Comparison of ENCODE assay signal across 17 mouse cellular contexts in genomic region chr12:100492676-100493075, GRCm38 (mm10). TPM values are rescaled to one million over a fixed set of nuclear protein-coding genes. Genes with fewer than 3 reads are reported as not detected.
DNase-seq lines count a peak whose midpoint lies in the region; ATAC-seq and TF ChIP-seq lines count a peak whose summit lies in the region.
"Had no signal": no experiment of that assay in that cellular context is flagged by ENCODE, and none has a peak within 500 bp of the region (broad histone marks: within the 10 kb centered on the region; RNA-seq: fewer than 3 reads in every experiment).

No protein-coding gene starts in this region.

- no peak for TF ChIP-seq CTCF in gastrocnemius, adult 2 months (IDR thresholded peaks at IDR 0.05)
- no peak for TF ChIP-seq CTCF in cortical plate, adult 2 months (IDR thresholded peaks at IDR 0.05; ENCODE audit: extremely low read depth, insufficient read depth, low read length)

- intact Hi-C loops in gastrocnemius, adult 2 months (cut with DNase I), result no loop called here

- no peak overlapping the region for H3K9ac ChIP-seq in midbrain, embryonic 13.5 days (replicated peaks)
- H3K9ac ChIP-seq: forebrain, embryonic 13.5 days; forebrain, postnatal 0 days; heart, embryonic 13.5 days; hindbrain, embryonic 12.5 days had no signal

- H3K4me2 ChIP-seq in midbrain, embryonic 13.5 days (replicated peaks), result no peak overlapping the region
- H3K4me2 ChIP-seq: forebrain, embryonic 13.5 days; heart, embryonic 13.5 days; hindbrain, embryonic 12.5 days had no signal

- peak; percentile 57; the same call in 1 of the 2 replicates for ATAC-seq in monocyte, adult 5-6 weeks (replicated peaks; ENCODE audit: insufficient number of reproducible peaks, low FRiP score, low TSS enrichment, poor library complexity, severe bottlenecking)
- ATAC-seq in midbrain, embryonic 13.5 days, result no peak
- ATAC-seq: forebrain, embryonic 13.5 days; forebrain, postnatal 0 days had no signal

- H3K27ac ChIP-seq in gastrocnemius, adult 2 months, result no peak overlapping the region
- H3K27ac ChIP-seq in cortical plate, adult 2 months (ENCODE audit: insufficient read depth, low read length), result peak overlapping the region; percentile 77
- H3K27ac ChIP-seq in midbrain, embryonic 13.5 days, result no peak overlapping the region
- H3K27ac ChIP-seq: embryonic facial prominence, embryonic 10.5 days; forebrain, embryonic 13.5 days; heart, embryonic 13.5 days; hindbrain, embryonic 12.5 days had no signal

- H3K4me1 ChIP-seq in cortical plate, adult 2 months (ENCODE audit: control insufficient read depth, insufficient read depth, low read length), result peaks cover 14% of the 10 kb centered on the region
- peaks cover 9% of the 10 kb centered on the region for H3K4me1 ChIP-seq in midbrain, embryonic 13.5 days (replicated peaks)
- H3K4me1 ChIP-seq: forebrain, embryonic 13.5 days; heart, embryonic 13.5 days had no signal

- no peaks in the 10 kb centered on the region for H3K27me3 ChIP-seq in midbrain, embryonic 13.5 days
- H3K27me3 ChIP-seq: CH12.LX; forebrain, embryonic 13.5 days; heart, embryonic 13.5 days; hindbrain, embryonic 12.5 days had no signal

- DNase-seq in gastrocnemius, adult 2 months, result peak; percentile 10
- no peak for DNase-seq in gastrocnemius, adult 18-20 months (ENCODE audit: low spot score)
- peak; percentile 50 for DNase-seq in 416B (ENCODE audit: low read depth)
- DNase-seq in retina, embryonic 14.5 days (ENCODE audit: low spot score), result no peak
- DNase-seq: adrenal gland, postnatal 10 days; cerebellum, adult 11 months; forebrain, postnatal 0 days; gastrocnemius, postnatal 14 days; heart, postnatal 36 days had no signal

- TF ChIP-seq POLR2A in cortical plate, adult 2 months (IDR thresholded peaks at IDR 0.05; ENCODE audit: extremely low read depth, insufficient read depth, low read length), result no peak

- H3K4me3 ChIP-seq in gastrocnemius, adult 2 months, result no peak overlapping the region
- no peak overlapping the region for H3K4me3 ChIP-seq in cortical plate, adult 2 months (ENCODE audit: insufficient read depth, low read length)
- no peak overlapping the region for H3K4me3 ChIP-seq in midbrain, embryonic 13.5 days (replicated peaks)
- H3K4me3 ChIP-seq: embryonic facial prominence, embryonic 10.5 days; forebrain, embryonic 13.5 days; heart, embryonic 13.5 days; hindbrain, embryonic 12.5 days had no signal

- no peaks in the 10 kb centered on the region for H3K9me3 ChIP-seq in midbrain, embryonic 13.5 days
- H3K9me3 ChIP-seq: embryonic facial prominence, embryonic 10.5 days; forebrain, embryonic 13.5 days; heart, embryonic 13.5 days; hindbrain, embryonic 12.5 days had no signal

- 89% methylated on average over 3 of the region's 3 CpGs for WGBS in midbrain, embryonic 13.5 days

- peaks cover 76% of the 10 kb centered on the region for H3K36me3 ChIP-seq in midbrain, embryonic 13.5 days

RNA-seq across cellular contexts. Expression of gene Ttc7b, which starts 27.9 kb away (rescaled TPM):
- total RNA-seq in gastrocnemius, adult 2 months (2021), result 100 to 1,000 TPM; 147 to 160 TPM
- total RNA-seq in gastrocnemius, adult 18-20 months (2021), result 100 to 1,000 TPM; 141 to 168 TPM
- 221 and 228 TPM in 2 replicates for polyA plus RNA-seq in cortical plate, adult 2 months (2012; rRNA removed)
- 35.7 to 65.7 TPM (median 49.1 TPM) in 3 replicates for total RNA-seq in monocyte, adult 5-6 weeks (2017)
- 5.0 and 6.3 TPM in 2 replicates for polyA plus RNA-seq in midbrain, embryonic 13.5 days (2015; fragmentation: Nextera tagmentation; extraction: Ambion mirVana)

Comparison
In these comparisons a context has a peak if more than half of its experiments do, and no peak if none do; other contexts are left out.
1. DNase-seq: peak in gastrocnemius, adult 2 months (single experiment) and 416B (single experiment); none in gastrocnemius, adult 18-20 months (single experiment) and retina, embryonic 14.5 days (single experiment).